Mouse (Mus musculus): ENCODE measurements around the gene Itgb2.

DNA sequence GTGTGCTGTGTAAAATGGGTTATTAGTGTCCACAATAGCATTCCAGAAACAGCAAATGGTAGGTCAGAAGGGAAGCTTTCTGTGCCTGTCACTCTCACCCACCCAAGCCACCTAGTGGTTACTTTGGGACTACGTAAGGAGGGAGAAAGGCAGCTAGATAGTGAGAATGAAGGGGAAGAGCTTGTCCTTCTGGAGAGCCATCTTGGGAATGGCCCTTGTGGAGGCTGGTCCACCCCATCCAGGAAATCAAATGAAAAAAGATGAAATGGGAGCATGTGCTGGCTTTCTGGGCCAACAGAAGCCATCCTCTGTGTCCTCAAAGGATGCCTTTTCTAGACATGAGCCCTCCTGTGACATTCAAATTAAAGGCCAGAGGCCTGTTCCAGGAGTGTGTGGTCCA is 75.3 kb downstream of the Itgb2 start:
- TF ChIP-seq CTCF (IDR thresholded peaks at IDR 0.05; ENCODE audit: low read depth) (peak; percentile 83), EP300 (IDR thresholded peaks at IDR 0.05; ENCODE audit: low read depth) (no peak)
